Mouse (Mus musculus) lung, postnatal 4 days (tissue): Measurements from ENCODE around the gene Bard1.

ENCODE experiments used
- DNase-seq, 2 experiments: peaks; one replicate each; pipeline ENCODE4 v3.0.0; 2021

Gene Bard1

GRCm38 (mm10) chr1:71102344-71103173 lies at the start of gene Bard1:
TSS of gene Bard1 (minus strand) at chr1:71103146.
- peak; percentile 96 to 97 for DNase-seq

- no peak for DNase-seq
Observed at GRCm38 (mm10) chr1:71127171-71127570, 24.2 kb upstream of the Bard1 start.

GRCm38 (mm10) chr1:71118511-71118910 lies 15.6 kb upstream of the Bard1 start:
- no peak for DNase-seq

GRCm38 (mm10) chr1:71117253-71117652 lies 14.3 kb upstream of the Bard1 start:
- no peak for DNase-seq

- DNase-seq, result no peak
Observed at GRCm38 (mm10) chr1:71115781-71116180, 12.8 kb upstream of the Bard1 start.

GRCm38 (mm10) chr1:71109858-71110257 lies 6.9 kb upstream of the Bard1 start:
- no peak for DNase-seq

GRCm38 (mm10) chr1:71106127-71106526 lies 3.2 kb upstream of the Bard1 start:
- no peak for DNase-seq

- no peak for DNase-seq
Observed at GRCm38 (mm10) chr1:71105724-71106123, 2.8 kb upstream of the Bard1 start.

- DNase-seq, result peak in 1 of 2 experiments; percentile 11
Observed at GRCm38 (mm10) chr1:71103174-71103864, 373 bp upstream of the Bard1 start.

- DNase-seq, result no peak
Observed at GRCm38 (mm10) chr1:71101369-71101970, 1.5 kb downstream of the Bard1 start.

GRCm38 (mm10) chr1:71100591-71101368 lies 2.2 kb downstream of the Bard1 start:
- DNase-seq, result no peak

GRCm38 (mm10) chr1:71099945-71100515 lies 2.9 kb downstream of the Bard1 start:
- peak in 1 of 2 experiments; percentile 5 for DNase-seq

GRCm38 (mm10) chr1:71096031-71096430 lies 6.9 kb downstream of the Bard1 start:
- no peak for DNase-seq

GRCm38 (mm10) chr1:71095211-71095805 lies 7.6 kb downstream of the Bard1 start:
- no peak for DNase-seq

GRCm38 (mm10) chr1:71075651-71076050 lies 27.3 kb downstream of the Bard1 start:
- no peak for DNase-seq

- no peak for DNase-seq
Observed at GRCm38 (mm10) chr1:71070771-71071170, 32.2 kb downstream of the Bard1 start.

GRCm38 (mm10) chr1:71068728-71069304 lies 34.1 kb downstream of the Bard1 start:
- DNase-seq, result no peak

GRCm38 (mm10) chr1:71063885-71064492 lies 39.0 kb downstream of the Bard1 start:
- no peak for DNase-seq

- no peak for DNase-seq
Observed at GRCm38 (mm10) chr1:71056143-71056542, 46.8 kb downstream of the Bard1 start.

- no peak for DNase-seq
Observed at GRCm38 (mm10) chr1:71055454-71055853, 47.5 kb downstream of the Bard1 start.

- no peak for DNase-seq
Observed at GRCm38 (mm10) chr1:71052756-71053155, 50.2 kb downstream of the Bard1 start.
